Mouse (Mus musculus): Measurements from ENCODE around the gene Ints4. TPM values are rescaled to one million over a fixed set of nuclear protein-coding genes. Genes with fewer than 3 reads are reported as not detected.
A peak's percentile ranks its signal among the peaks of the same experiment; 100 is the strongest.

The Ints4 gene
- polyA plus RNA-seq, 1 experiment from 2014 or later = 36.4 TPM

DNA sequence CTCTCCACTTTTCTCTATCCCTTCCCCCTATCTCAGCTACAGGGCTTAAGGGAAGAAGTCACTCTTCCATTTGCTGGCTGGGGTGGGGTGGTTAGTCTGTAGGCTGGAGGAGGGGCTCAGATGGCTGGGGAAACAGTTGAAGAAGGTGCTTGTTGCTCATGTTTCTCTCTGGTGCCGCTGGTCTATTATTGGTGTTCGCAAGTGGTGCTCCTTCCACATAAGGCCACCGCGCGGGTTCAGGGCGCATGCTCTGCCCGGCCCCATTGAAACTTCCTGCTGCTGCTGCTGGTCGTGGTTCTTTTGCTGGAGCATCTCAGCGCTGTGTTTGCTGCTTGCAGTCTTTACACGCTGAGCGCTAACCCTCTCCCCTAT, 100.1 kb downstream of the Ints4 start:
- H3K27ac ChIP-seq = peak overlapping the region; percentile 99
- no peaks in the 10 kb centered on the region; the same call in 1 of the 2 replicates for H3K4me1 ChIP-seq (replicated peaks; ENCODE audit: insufficient read depth, low read length)
- peak; percentile 41; the same call in 1 of the 2 replicates for TF ChIP-seq CTCF (IDR thresholded peaks at IDR 0.05; ENCODE audit: low read depth)
- DNase-seq (ENCODE audit: low spot score) (peak; percentile 96), ATAC-seq (replicated peaks; ENCODE audit: low FRiP score, low read depth) (peak; percentile 41)
- H3K9ac ChIP-seq (ENCODE audit: low read depth, low read length) = peak overlapping the region; percentile 97
- no peaks in the 10 kb centered on the region for H3K36me3 ChIP-seq (ENCODE audit: insufficient read depth, low read length)
- no peaks in the 10 kb centered on the region for H3K27me3 ChIP-seq (ENCODE audit: insufficient read depth, low read length)
- peak overlapping the region; percentile 98 for H3K4me3 ChIP-seq (replicated peaks; ENCODE audit: low read depth, low read length)
- no peaks in the 10 kb centered on the region for H3K9me3 ChIP-seq (replicated peaks; ENCODE audit: low read length)
- peak overlapping the region; percentile 68 for H3K4me2 ChIP-seq (ENCODE audit: low read length)
- WGBS = 0% methylated on average over 11 of the region's 11 CpGs

DNA sequence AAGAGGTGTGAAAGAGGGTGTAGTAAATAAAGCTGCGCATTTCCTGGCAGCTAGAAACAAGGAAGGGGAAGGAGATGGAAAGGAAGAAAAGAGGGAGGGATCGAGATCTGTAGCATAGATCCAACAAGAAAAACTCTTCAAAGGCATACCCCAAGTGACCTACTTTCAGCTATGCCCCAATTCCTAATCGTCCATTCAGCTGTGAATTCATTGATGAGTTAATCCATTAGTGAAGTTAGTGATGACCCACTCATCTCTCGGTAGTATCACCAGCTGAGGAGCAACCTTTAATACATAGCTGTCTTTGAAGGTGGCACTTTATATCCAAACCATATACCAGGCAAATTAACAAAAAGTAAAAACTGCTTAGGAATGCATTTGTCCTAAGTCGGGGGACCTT, 107.8 kb downstream of the Ints4 start:
- Histone ChIP-seq H3K36me3 (ENCODE audit: insufficient read depth, low read length) (no peaks in the 10 kb centered on the region), H3K4me2 (ENCODE audit: low read length) (no peak overlapping the region), H3K4me3 (replicated peaks; ENCODE audit: low read depth, low read length) (no peak overlapping the region), H3K27me3 (ENCODE audit: insufficient read depth, low read length) (no peaks in the 10 kb centered on the region), H3K27ac (no peak overlapping the region), H3K9me3 (replicated peaks; ENCODE audit: low read length) (no peaks in the 10 kb centered on the region), H3K9ac (ENCODE audit: low read depth, low read length) (no peak overlapping the region), H3K4me1 (replicated peaks; ENCODE audit: insufficient read depth, low read length) (peaks cover 20% of the 10 kb centered on the region)
- DNase-seq (ENCODE audit: low spot score) (no peak), ATAC-seq (replicated peaks; ENCODE audit: low FRiP score, low read depth) (no peak)
- WGBS = 80% methylated on average over 5 of the region's 5 CpGs
- no peak for TF ChIP-seq CTCF (IDR thresholded peaks at IDR 0.05; ENCODE audit: low read depth)

DNA sequence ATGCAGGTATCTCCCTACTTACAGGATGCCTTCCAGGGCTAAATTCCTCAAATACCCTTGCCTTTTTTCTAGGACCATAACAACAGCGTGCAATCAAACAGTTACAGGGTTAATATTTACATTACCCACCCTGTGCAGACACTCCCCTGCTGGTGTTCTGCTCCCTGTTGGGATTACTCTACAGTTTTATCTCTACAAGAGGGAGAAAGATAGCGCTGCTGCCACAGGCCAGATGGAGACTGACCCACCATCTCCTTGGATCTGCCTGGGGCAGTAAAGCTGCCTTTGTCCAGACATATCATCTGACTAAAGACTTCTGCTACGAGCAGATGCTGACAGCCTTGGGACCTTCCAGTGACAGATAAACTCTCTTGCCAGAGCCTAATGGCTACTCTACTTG, 109.7 kb downstream of the Ints4 start:
- H3K36me3 ChIP-seq (ENCODE audit: insufficient read depth, low read length) = no peaks in the 10 kb centered on the region
- DNase-seq (ENCODE audit: low spot score) = peak; percentile 8
- H3K4me2 ChIP-seq (ENCODE audit: low read length) = no peak overlapping the region
- ATAC-seq (replicated peaks; ENCODE audit: low FRiP score, low read depth) = no peak
- no peaks in the 10 kb centered on the region for H3K27me3 ChIP-seq (ENCODE audit: insufficient read depth, low read length)
- WGBS = 16% methylated on average over 3 of the region's 3 CpGs
- H3K4me3 ChIP-seq (replicated peaks; ENCODE audit: low read depth, low read length) = no peak overlapping the region
- no peak overlapping the region for H3K9ac ChIP-seq (ENCODE audit: low read depth, low read length)
- TF ChIP-seq CTCF (IDR thresholded peaks at IDR 0.05; ENCODE audit: low read depth) = no peak
- H3K9me3 ChIP-seq (replicated peaks; ENCODE audit: low read length) = no peaks in the 10 kb centered on the region
- H3K4me1 ChIP-seq (replicated peaks; ENCODE audit: insufficient read depth, low read length) = peaks cover 20% of the 10 kb centered on the region
- H3K27ac ChIP-seq = no peak overlapping the region

Other genes with a start within 250 kb of the Ints4 start
- gene Usp35, start 148.9 kb upstream of the Ints4 start, polyA plus RNA-seq (2015; fragmentation: Nextera tagmentation; extraction: Ambion mirVana) = 0.91 and 1.1 TPM in 2 replicates
- gene Kctd21, start 148.6 kb upstream of the Ints4 start, polyA plus RNA-seq (2015; fragmentation: Nextera tagmentation; extraction: Ambion mirVana) = 2.0 and 2.8 TPM in 2 replicates
- gene Alg8, start 109.3 kb upstream of the Ints4 start, polyA plus RNA-seq (2015; fragmentation: Nextera tagmentation; extraction: Ambion mirVana) = 25.8 and 27.1 TPM in 2 replicates
- gene Ndufc2, start 81.0 kb upstream of the Ints4 start, polyA plus RNA-seq (2015; fragmentation: Nextera tagmentation; extraction: Ambion mirVana) = 678 and 744 TPM in 2 replicates
- 0.77 and 1.4 TPM in 2 replicates for gene Thrsp, start 63.2 kb upstream of the Ints4 start, polyA plus RNA-seq (2015; fragmentation: Nextera tagmentation; extraction: Ambion mirVana)
- gene Kctd14, start 29.6 kb upstream of the Ints4 start, polyA plus RNA-seq (2015; fragmentation: Nextera tagmentation; extraction: Ambion mirVana) = 0.72 and 0.88 TPM in 2 replicates
- 59.7 and 61.4 TPM in 2 replicates for gene Aamdc, start 98.5 kb downstream of the Ints4 start, polyA plus RNA-seq (2015; fragmentation: Nextera tagmentation; extraction: Ambion mirVana)
- gene Rsf1, start 98.9 kb downstream of the Ints4 start, polyA plus RNA-seq (2015; fragmentation: Nextera tagmentation; extraction: Ambion mirVana) = 17.7 and 22.0 TPM in 2 replicates
- 142 and 149 TPM in 2 replicates for gene Clns1a, start 215.7 kb downstream of the Ints4 start, polyA plus RNA-seq (2015; fragmentation: Nextera tagmentation; extraction: Ambion mirVana)